Mouse (Mus musculus) liver, embryonic 15.5 days (tissue): ENCODE measurements around the gene Pdzk1. TPM values are rescaled to one million over a fixed set of nuclear protein-coding genes. Genes with fewer than 3 reads are reported as not detected.

Source experiments
- ATAC-seq: fragments of 200-750 bp; cut with Nextera tagmentation; 2 replicates; pipeline ENCODE4 v1.8.0; 2017; ENCODE audit warnings: moderate number of reproducible peaks, mild to moderate bottlenecking, moderate library complexity; ENCODE audit not compliant: insufficient read depth
- H3K27ac ChIP-seq: fragments of 300-500 bp; sonication (generic); replicated peaks from 2 replicates; pipeline ENCODE4 v1.5.1; 2015; ENCODE audit warnings: mild to moderate bottlenecking, inconsistent platforms
- H3K27me3 ChIP-seq: fragments of 300-500 bp; sonication (generic); 2 replicates; pipeline ENCODE4 v1.6.1; 2015; ENCODE audit warnings: mild to moderate bottlenecking, inconsistent platforms
- H3K36me3 ChIP-seq: fragments of 300-500 bp; sonication (generic); replicated peaks from 2 replicates; pipeline ENCODE4 v1.6.1; 2015; ENCODE audit warnings: moderate library complexity, mild to moderate bottlenecking, inconsistent platforms
- H3K4me1 ChIP-seq: fragments of 300-500 bp; sonication (generic); replicated peaks from 2 replicates; pipeline ENCODE4 v1.6.1; 2015; ENCODE audit warnings: inconsistent platforms
- H3K4me2 ChIP-seq: fragments of 300-500 bp; sonication (generic); 2 replicates; pipeline ENCODE4 v1.6.1; 2015; ENCODE audit warnings: moderate library complexity, mild to moderate bottlenecking, inconsistent platforms
- H3K4me3 ChIP-seq: fragments of 300-500 bp; sonication (generic); replicated peaks from 2 replicates; pipeline ENCODE4 v1.5.1; 2015; ENCODE audit warnings: mild to moderate bottlenecking, inconsistent platforms
- H3K9ac ChIP-seq: fragments of 300-500 bp; sonication (generic); 2 replicates; pipeline ENCODE4 v1.6.1; 2015; ENCODE audit warnings: moderate library complexity, mild to moderate bottlenecking, inconsistent platforms
- H3K9me3 ChIP-seq: fragments of 300-500 bp; sonication (generic); replicated peaks from 2 replicates; pipeline ENCODE4 v1.6.1; 2016; ENCODE audit warnings: inconsistent platforms
- WGBS: fragments of 180-500 bp; shearing (Covaris S2); methylation state at CpG from one replicate; pipeline ENCODE4 v1.1.7; 2015; ENCODE audit warnings: mixed read lengths; ENCODE audit not compliant: insufficient replicate concordance; 5-methylcytosine and 5-hydroxymethylcytosine counted together
- polyA plus RNA-seq: library from polyadenylated mRNA; unstranded; fragments of >200 nt; fragmentation: Nextera tagmentation; extraction: Ambion mirVana; gene quantifications from 2 replicates; pipeline ENCODE4 v1.2.1, GENCODE M21; 2015

The Pdzk1 gene
- polyA plus RNA-seq, 1 experiment from 2014 or later: 21.6 TPM

- no peak overlapping the region for H3K4me2 ChIP-seq
- no peak overlapping the region for H3K4me3 ChIP-seq
- H3K27ac ChIP-seq: no peak overlapping the region
- no peaks in the 10 kb centered on the region for H3K4me1 ChIP-seq
- peaks cover 41% of the 10 kb centered on the region for H3K36me3 ChIP-seq
- no peak for ATAC-seq
- no peaks in the 10 kb centered on the region for H3K27me3 ChIP-seq
- no peak overlapping the region for H3K9ac ChIP-seq
- WGBS: 74% methylated on average over 3 of the region's 3 CpGs
- H3K9me3 ChIP-seq: no peaks in the 10 kb centered on the region
Measured at GRCm38 (mm10) chr3:96867863-96868262, 38.8 kb downstream of the Pdzk1 start.

GRCm38 (mm10) chr3:96868566-96868965 is 39.5 kb downstream of the Pdzk1 start:
- Histone ChIP-seq H3K9me3 (no peaks in the 10 kb centered on the region), H3K27ac (no peak overlapping the region), H3K4me2 (no peak overlapping the region), H3K9ac (no peak overlapping the region), H3K27me3 (no peaks in the 10 kb centered on the region), H3K4me3 (no peak overlapping the region), H3K36me3 (peaks cover 48% of the 10 kb centered on the region), H3K4me1 (no peaks in the 10 kb centered on the region)
- ATAC-seq: no peak
- 74% methylated on average over 8 of the region's 8 CpGs for WGBS

GRCm38 (mm10) chr3:96869091-96869490 is 40.0 kb downstream of the Pdzk1 start:
- ATAC-seq: no peak
- H3K4me3 ChIP-seq: no peak overlapping the region
- no peaks in the 10 kb centered on the region for H3K27me3 ChIP-seq
- no peaks in the 10 kb centered on the region for H3K9me3 ChIP-seq
- H3K4me1 ChIP-seq: no peaks in the 10 kb centered on the region
- no peak overlapping the region for H3K4me2 ChIP-seq
- H3K27ac ChIP-seq: no peak overlapping the region
- 85% methylated on average over 7 of the region's 7 CpGs for WGBS
- no peak overlapping the region for H3K9ac ChIP-seq
- H3K36me3 ChIP-seq: peaks cover 53% of the 10 kb centered on the region

- no peak for ATAC-seq
- 72% methylated on average over 2 of the region's 2 CpGs for WGBS
Measured at GRCm38 (mm10) chr3:96870270-96870669, 41.2 kb downstream of the Pdzk1 start.

GRCm38 (mm10) chr3:96871070-96871469 is 42.0 kb downstream of the Pdzk1 start:
- peaks cover 67% of the 10 kb centered on the region for H3K36me3 ChIP-seq
- ATAC-seq: no peak
- 81% methylated on average over 8 of the region's 8 CpGs for WGBS

More at GRCm38 (mm10) chr3:96870270-96870669, 41.2 kb downstream of the Pdzk1 start:
- Histone ChIP-seq H3K4me3 (no peak overlapping the region), H3K27ac (no peak overlapping the region), H3K9me3 (no peaks in the 10 kb centered on the region), H3K4me1 (no peaks in the 10 kb centered on the region), H3K36me3 (peaks cover 62% of the 10 kb centered on the region), H3K9ac (no peak overlapping the region), H3K27me3 (no peaks in the 10 kb centered on the region), H3K4me2 (no peak overlapping the region)

GRCm38 (mm10) chr3:96872501-96872900 is 43.4 kb downstream of the Pdzk1 start:
- Histone ChIP-seq H3K9ac (no peak overlapping the region), H3K36me3 (peaks cover 68% of the 10 kb centered on the region), H3K27ac (no peak overlapping the region), H3K4me2 (no peak overlapping the region), H3K9me3 (no peaks in the 10 kb centered on the region), H3K4me1 (no peaks in the 10 kb centered on the region), H3K27me3 (no peaks in the 10 kb centered on the region), H3K4me3 (no peak overlapping the region)
- 78% methylated on average over 8 of the region's 8 CpGs for WGBS
- no peak for ATAC-seq

More at GRCm38 (mm10) chr3:96871070-96871469, 42.0 kb downstream of the Pdzk1 start:
- Histone ChIP-seq H3K27me3 (no peaks in the 10 kb centered on the region), H3K4me2 (no peak overlapping the region), H3K4me1 (no peaks in the 10 kb centered on the region), H3K9me3 (no peaks in the 10 kb centered on the region), H3K4me3 (no peak overlapping the region), H3K9ac (no peak overlapping the region), H3K27ac (no peak overlapping the region)

GRCm38 (mm10) chr3:96874808-96875571 is 45.9 kb downstream of the Pdzk1 start:
- no peaks in the 10 kb centered on the region for H3K4me1 ChIP-seq
- H3K27ac ChIP-seq: no peak overlapping the region
- H3K27me3 ChIP-seq: no peaks in the 10 kb centered on the region
- no peak for ATAC-seq
- no peaks in the 10 kb centered on the region for H3K9me3 ChIP-seq
- no peak overlapping the region for H3K9ac ChIP-seq
- 72% methylated on average over 7 of the region's 7 CpGs for WGBS
- H3K36me3 ChIP-seq: peaks cover 66% of the 10 kb centered on the region
- no peak overlapping the region for H3K4me3 ChIP-seq
- no peak overlapping the region for H3K4me2 ChIP-seq

- Histone ChIP-seq H3K4me1 (no peaks in the 10 kb centered on the region), H3K27me3 (no peaks in the 10 kb centered on the region), H3K36me3 (peaks cover 50% of the 10 kb centered on the region), H3K9ac (no peak overlapping the region), H3K4me2 (no peak overlapping the region), H3K9me3 (no peaks in the 10 kb centered on the region), H3K4me3 (no peak overlapping the region), H3K27ac (no peak overlapping the region)
- 76% methylated on average over 9 of the region's 9 CpGs for WGBS
- no peak for ATAC-seq
Measured at GRCm38 (mm10) chr3:96879536-96879935, 50.5 kb downstream of the Pdzk1 start.

- WGBS: 69% methylated on average over 4 of the region's 4 CpGs
- Histone ChIP-seq H3K36me3 (peaks cover 44% of the 10 kb centered on the region), H3K4me1 (no peaks in the 10 kb centered on the region), H3K9ac (no peak overlapping the region), H3K4me3 (no peak overlapping the region), H3K9me3 (no peaks in the 10 kb centered on the region), H3K27me3 (no peaks in the 10 kb centered on the region), H3K27ac (no peak overlapping the region), H3K4me2 (no peak overlapping the region)
- no peak for ATAC-seq
Measured at GRCm38 (mm10) chr3:96880385-96880784, 51.3 kb downstream of the Pdzk1 start.

GRCm38 (mm10) chr3:96881557-96881956 is 52.5 kb downstream of the Pdzk1 start:
- WGBS: 71% methylated on average over 6 of the region's 6 CpGs
- no peak overlapping the region for H3K4me2 ChIP-seq
- no peaks in the 10 kb centered on the region for H3K27me3 ChIP-seq
- no peaks in the 10 kb centered on the region for H3K4me1 ChIP-seq
- ATAC-seq: no peak
- H3K27ac ChIP-seq: no peak overlapping the region
- H3K36me3 ChIP-seq: peaks cover 39% of the 10 kb centered on the region
- H3K9ac ChIP-seq: no peak overlapping the region
- no peak overlapping the region for H3K4me3 ChIP-seq
- H3K9me3 ChIP-seq: no peaks in the 10 kb centered on the region

GRCm38 (mm10) chr3:96882061-96882849 is 53.2 kb downstream of the Pdzk1 start:
- 80% methylated on average over 14 of the region's 14 CpGs for WGBS

More at GRCm38 (mm10) chr3:96882061-96882849, 53.2 kb downstream of the Pdzk1 start:
- Histone ChIP-seq H3K27me3 (no peaks in the 10 kb centered on the region), H3K36me3 (peaks cover 45% of the 10 kb centered on the region), H3K9ac (no peak overlapping the region), H3K4me2 (no peak overlapping the region), H3K4me3 (no peak overlapping the region), H3K4me1 (no peaks in the 10 kb centered on the region), H3K9me3 (no peaks in the 10 kb centered on the region), H3K27ac (no peak overlapping the region)
- no peak for ATAC-seq
